Mouse (Mus musculus): ENCODE measurements around the gene Tsku. TPM values are rescaled to one million over a fixed set of nuclear protein-coding genes. Genes with fewer than 3 reads are reported as not detected.

Tsku gene
- total and polyA plus RNA-seq, 2 experiments from 2014 or later, result 6.1 to 32.1 TPM

GRCm38 (mm10) chr7:98329651-98330374, 31.3 kb downstream of the Tsku start:
- TF ChIP-seq CTCF (IDR thresholded peaks at IDR 0.05), result no peak
- 80% methylated on average over 7 of the region's 7 CpGs for WGBS
- Histone ChIP-seq H3K27me3 (ENCODE audit: insufficient read depth, low read length) (no peaks in the 10 kb centered on the region), H3K9ac (replicated peaks; ENCODE audit: low read length, poor library complexity, severe bottlenecking) (no peak overlapping the region), H3K4me2 (ENCODE audit: low read depth, low read length, poor library complexity, severe bottlenecking) (no peak overlapping the region), H3K36me3 (ENCODE audit: insufficient read depth, low read length) (no peaks in the 10 kb centered on the region), H3K4me3 (ENCODE audit: low read depth, low read length) (no peak overlapping the region), H3K27ac (ENCODE audit: low read depth, low read length) (no peak overlapping the region), H3K9me3 (ENCODE audit: low read length) (no peaks in the 10 kb centered on the region), H3K4me1 (ENCODE audit: insufficient read depth, low read length) (no peaks in the 10 kb centered on the region)
- no peak for DNase-seq (ENCODE audit: low spot score)
- ATAC-seq (ENCODE audit: low FRiP score), result no peak

GRCm38 (mm10) chr7:98328311-98328710, 32.8 kb downstream of the Tsku start:
- DNase-seq (ENCODE audit: low spot score), result no peak
- Histone ChIP-seq H3K27ac (ENCODE audit: low read depth, low read length) (no peak overlapping the region), H3K36me3 (ENCODE audit: insufficient read depth, low read length) (no peaks in the 10 kb centered on the region), H3K4me3 (ENCODE audit: low read depth, low read length) (no peak overlapping the region), H3K9ac (replicated peaks; ENCODE audit: low read length, poor library complexity, severe bottlenecking) (no peak overlapping the region), H3K4me1 (ENCODE audit: insufficient read depth, low read length) (no peaks in the 10 kb centered on the region), H3K27me3 (ENCODE audit: insufficient read depth, low read length) (no peaks in the 10 kb centered on the region), H3K4me2 (ENCODE audit: low read depth, low read length, poor library complexity, severe bottlenecking) (no peak overlapping the region), H3K9me3 (ENCODE audit: low read length) (no peaks in the 10 kb centered on the region)
- WGBS, result 46% methylated on average over 2 of the region's 2 CpGs
- no peak for TF ChIP-seq CTCF (IDR thresholded peaks at IDR 0.05)
- ATAC-seq (ENCODE audit: low FRiP score), result no peak

GRCm38 (mm10) chr7:98326051-98326450, 35.1 kb downstream of the Tsku start:
- no peak overlapping the region for H3K9ac ChIP-seq (replicated peaks; ENCODE audit: low read length, poor library complexity, severe bottlenecking)
- DNase-seq (ENCODE audit: low spot score) (no peak), ATAC-seq (ENCODE audit: low FRiP score) (no peak)
- no peaks in the 10 kb centered on the region for H3K4me1 ChIP-seq (ENCODE audit: insufficient read depth, low read length)
- no peaks in the 10 kb centered on the region for H3K36me3 ChIP-seq (ENCODE audit: insufficient read depth, low read length)
- no peak overlapping the region for H3K27ac ChIP-seq (ENCODE audit: low read depth, low read length)
- H3K4me2 ChIP-seq (ENCODE audit: low read depth, low read length, poor library complexity, severe bottlenecking), result no peak overlapping the region
- 82% methylated on average over 7 of the region's 7 CpGs for WGBS
- TF ChIP-seq CTCF (IDR thresholded peaks at IDR 0.05), result no peak
- H3K27me3 ChIP-seq (ENCODE audit: insufficient read depth, low read length), result no peaks in the 10 kb centered on the region
- H3K4me3 ChIP-seq (ENCODE audit: low read depth, low read length), result no peak overlapping the region
- H3K9me3 ChIP-seq (ENCODE audit: low read length), result no peaks in the 10 kb centered on the region

- no peak for ATAC-seq (ENCODE audit: low FRiP score)
- TF ChIP-seq CTCF (IDR thresholded peaks at IDR 0.05), result no peak
- 74% methylated on average over 1 of the region's 1 CpGs for WGBS
Measured at GRCm38 (mm10) chr7:98324228-98324627, 36.9 kb downstream of the Tsku start.

GRCm38 (mm10) chr7:98323288-98324019, 37.7 kb downstream of the Tsku start:
- H3K9ac ChIP-seq (replicated peaks; ENCODE audit: low read length, poor library complexity, severe bottlenecking), result no peak overlapping the region
- TF ChIP-seq CTCF (IDR thresholded peaks at IDR 0.05), result no peak
- no peaks in the 10 kb centered on the region for H3K27me3 ChIP-seq (ENCODE audit: insufficient read depth, low read length)
- ATAC-seq (ENCODE audit: low FRiP score) (peak; percentile 34; the same call in 1 of the 2 replicates), DNase-seq (ENCODE audit: low spot score) (peak; percentile 84)
- WGBS, result 29% methylated on average over 5 of the region's 5 CpGs
- H3K4me2 ChIP-seq (ENCODE audit: low read depth, low read length, poor library complexity, severe bottlenecking), result no peak overlapping the region
- no peak overlapping the region for H3K4me3 ChIP-seq (ENCODE audit: low read depth, low read length)
- no peaks in the 10 kb centered on the region for H3K9me3 ChIP-seq (ENCODE audit: low read length)
- H3K4me1 ChIP-seq (ENCODE audit: insufficient read depth, low read length), result no peaks in the 10 kb centered on the region
- no peak overlapping the region for H3K27ac ChIP-seq (ENCODE audit: low read depth, low read length)
- H3K36me3 ChIP-seq (ENCODE audit: insufficient read depth, low read length), result no peaks in the 10 kb centered on the region

More at GRCm38 (mm10) chr7:98324228-98324627, 36.9 kb downstream of the Tsku start:
- Histone ChIP-seq H3K36me3 (ENCODE audit: insufficient read depth, low read length) (no peaks in the 10 kb centered on the region), H3K27ac (ENCODE audit: low read depth, low read length) (no peak overlapping the region), H3K27me3 (ENCODE audit: insufficient read depth, low read length) (no peaks in the 10 kb centered on the region), H3K4me3 (ENCODE audit: low read depth, low read length) (no peak overlapping the region), H3K4me1 (ENCODE audit: insufficient read depth, low read length) (no peaks in the 10 kb centered on the region), H3K9me3 (ENCODE audit: low read length) (no peaks in the 10 kb centered on the region), H3K4me2 (ENCODE audit: low read depth, low read length, poor library complexity, severe bottlenecking) (no peak overlapping the region), H3K9ac (replicated peaks; ENCODE audit: low read length, poor library complexity, severe bottlenecking) (no peak overlapping the region)
- DNase-seq (ENCODE audit: low spot score), result peak; percentile 35

- ATAC-seq (ENCODE audit: low FRiP score) (no peak), DNase-seq (ENCODE audit: low spot score) (no peak)
- TF ChIP-seq CTCF (IDR thresholded peaks at IDR 0.05), result no peak
- Histone ChIP-seq H3K9me3 (ENCODE audit: low read length) (no peaks in the 10 kb centered on the region), H3K4me1 (ENCODE audit: insufficient read depth, low read length) (no peaks in the 10 kb centered on the region), H3K27me3 (ENCODE audit: insufficient read depth, low read length) (no peaks in the 10 kb centered on the region), H3K27ac (ENCODE audit: low read depth, low read length) (no peak overlapping the region), H3K36me3 (ENCODE audit: insufficient read depth, low read length) (no peaks in the 10 kb centered on the region), H3K4me2 (ENCODE audit: low read depth, low read length, poor library complexity, severe bottlenecking) (no peak overlapping the region), H3K9ac (replicated peaks; ENCODE audit: low read length, poor library complexity, severe bottlenecking) (no peak overlapping the region), H3K4me3 (ENCODE audit: low read depth, low read length) (no peak overlapping the region)
- 81% methylated on average over 3 of the region's 3 CpGs for WGBS
Measured at GRCm38 (mm10) chr7:98322415-98322814, 38.7 kb downstream of the Tsku start.
